Mouse (Mus musculus): ENCODE data around the gene Ralgps1. TPM values are rescaled to one million over a fixed set of nuclear protein-coding genes. Genes with fewer than 3 reads are reported as not detected.

Gene Ralgps1
- polyA plus RNA-seq, 1 experiment from 2014 or later: 8.0 TPM

GRCm38 (mm10) chr2:33283674-33284073 is 87.6 kb downstream of the Ralgps1 start:
- Histone ChIP-seq H3K4me1 (ENCODE audit: control insufficient read depth, insufficient read depth, low read length) (0 out of 2 replicates have a peak, but pooled peaks cover 5% of the 10 kb centered on the region), H3K4me2 (ENCODE audit: low read depth, low read length) (no peak overlapping the region), H3K27me3 (ENCODE audit: control insufficient read depth, insufficient read depth, low read length) (no peaks in the 10 kb centered on the region), H3K36me3 (ENCODE audit: control insufficient read depth, insufficient read depth, low read length) (no peaks in the 10 kb centered on the region), H3K9me3 (replicated peaks; ENCODE audit: control insufficient read depth, low read length) (no peaks in the 10 kb centered on the region), H3K4me3 (replicated peaks; ENCODE audit: low read length) (no peak overlapping the region), H3K9ac (ENCODE audit: low read length) (0 out of 2 replicates have a peak overlapping the region, but pooled peaks have one; percentile 2), H3K27ac (ENCODE audit: low read length) (no peak overlapping the region)
- 78% methylated on average over 2 of the region's 2 CpGs for WGBS
- no peak for ATAC-seq (ENCODE audit: insufficient read depth, low FRiP score)

- peak; percentile 69 for ATAC-seq (ENCODE audit: insufficient read depth, low FRiP score)
- 56% methylated on average over 4 of the region's 4 CpGs for WGBS
- Histone ChIP-seq H3K4me2 (ENCODE audit: low read depth, low read length) (no peak overlapping the region), H3K27ac (ENCODE audit: low read length) (peak overlapping the region; percentile 11; the same call in 1 of the 2 replicates), H3K36me3 (ENCODE audit: control insufficient read depth, insufficient read depth, low read length) (no peaks in the 10 kb centered on the region), H3K9ac (ENCODE audit: low read length) (no peak overlapping the region), H3K4me1 (ENCODE audit: control insufficient read depth, insufficient read depth, low read length) (0 out of 2 replicates have a peak, but pooled peaks cover 5% of the 10 kb centered on the region), H3K27me3 (ENCODE audit: control insufficient read depth, insufficient read depth, low read length) (no peaks in the 10 kb centered on the region), H3K4me3 (replicated peaks; ENCODE audit: low read length) (no peak overlapping the region), H3K9me3 (replicated peaks; ENCODE audit: control insufficient read depth, low read length) (no peaks in the 10 kb centered on the region)
These were observed 88.4 kb downstream of the Ralgps1 start for GRCm38 (mm10) chr2:33282877-33283276.

- no peak for ATAC-seq (ENCODE audit: insufficient read depth, low FRiP score)
- no peak overlapping the region for H3K9ac ChIP-seq (ENCODE audit: low read length)
- H3K36me3 ChIP-seq (ENCODE audit: control insufficient read depth, insufficient read depth, low read length): no peaks in the 10 kb centered on the region
- no peak overlapping the region for H3K27ac ChIP-seq (ENCODE audit: low read length)
- H3K9me3 ChIP-seq (replicated peaks; ENCODE audit: control insufficient read depth, low read length): no peaks in the 10 kb centered on the region
- no peak overlapping the region for H3K4me2 ChIP-seq (ENCODE audit: low read depth, low read length)
- H3K4me3 ChIP-seq (replicated peaks; ENCODE audit: low read length): no peak overlapping the region
- H3K4me1 ChIP-seq (ENCODE audit: control insufficient read depth, insufficient read depth, low read length): 0 out of 2 replicates have a peak, but pooled peaks cover 5% of the 10 kb centered on the region
- WGBS: 88% methylated on average over 5 of the region's 5 CpGs
- no peaks in the 10 kb centered on the region for H3K27me3 ChIP-seq (ENCODE audit: control insufficient read depth, insufficient read depth, low read length)
These were observed 89.5 kb downstream of the Ralgps1 start for GRCm38 (mm10) chr2:33281807-33282206.

GRCm38 (mm10) chr2:33280525-33280924 is 90.8 kb downstream of the Ralgps1 start:
- Histone ChIP-seq H3K4me1 (ENCODE audit: control insufficient read depth, insufficient read depth, low read length) (0 out of 2 replicates have a peak, but pooled peaks cover 5% of the 10 kb centered on the region), H3K9ac (ENCODE audit: low read length) (no peak overlapping the region), H3K9me3 (replicated peaks; ENCODE audit: control insufficient read depth, low read length) (no peaks in the 10 kb centered on the region), H3K27me3 (ENCODE audit: control insufficient read depth, insufficient read depth, low read length) (no peaks in the 10 kb centered on the region), H3K4me2 (ENCODE audit: low read depth, low read length) (no peak overlapping the region), H3K36me3 (ENCODE audit: control insufficient read depth, insufficient read depth, low read length) (no peaks in the 10 kb centered on the region), H3K4me3 (replicated peaks; ENCODE audit: low read length) (no peak overlapping the region), H3K27ac (ENCODE audit: low read length) (no peak overlapping the region)
- ATAC-seq (ENCODE audit: insufficient read depth, low FRiP score): no peak
- 60% methylated on average over 2 of the region's 2 CpGs for WGBS

- H3K27me3 ChIP-seq (ENCODE audit: control insufficient read depth, insufficient read depth, low read length): no peaks in the 10 kb centered on the region
- no peaks in the 10 kb centered on the region for H3K9me3 ChIP-seq (replicated peaks; ENCODE audit: control insufficient read depth, low read length)
- no peak for ATAC-seq (ENCODE audit: insufficient read depth, low FRiP score)
- H3K36me3 ChIP-seq (ENCODE audit: control insufficient read depth, insufficient read depth, low read length): no peaks in the 10 kb centered on the region
- WGBS: 82% methylated on average over 10 of the region's 10 CpGs
- H3K4me1 ChIP-seq (ENCODE audit: control insufficient read depth, insufficient read depth, low read length): 0 out of 2 replicates have a peak, but pooled peaks cover 5% of the 10 kb centered on the region
- no peak overlapping the region for H3K4me2 ChIP-seq (ENCODE audit: low read depth, low read length)
- H3K4me3 ChIP-seq (replicated peaks; ENCODE audit: low read length): no peak overlapping the region
- H3K9ac ChIP-seq (ENCODE audit: low read length): no peak overlapping the region
- H3K27ac ChIP-seq (ENCODE audit: low read length): no peak overlapping the region
These were observed 91.5 kb downstream of the Ralgps1 start for GRCm38 (mm10) chr2:33279758-33280157.

- H3K27ac ChIP-seq (ENCODE audit: low read length): no peak overlapping the region
- WGBS: 88% methylated on average over 12 of the region's 12 CpGs
- no peak overlapping the region for H3K4me2 ChIP-seq (ENCODE audit: low read depth, low read length)
- no peak overlapping the region for H3K9ac ChIP-seq (ENCODE audit: low read length)
- H3K27me3 ChIP-seq (ENCODE audit: control insufficient read depth, insufficient read depth, low read length): no peaks in the 10 kb centered on the region
- no peaks in the 10 kb centered on the region for H3K36me3 ChIP-seq (ENCODE audit: control insufficient read depth, insufficient read depth, low read length)
- H3K4me3 ChIP-seq (replicated peaks; ENCODE audit: low read length): no peak overlapping the region
- no peaks in the 10 kb centered on the region for H3K9me3 ChIP-seq (replicated peaks; ENCODE audit: control insufficient read depth, low read length)
- H3K4me1 ChIP-seq (ENCODE audit: control insufficient read depth, insufficient read depth, low read length): no peaks in the 10 kb centered on the region
- ATAC-seq (ENCODE audit: insufficient read depth, low FRiP score): no peak
These were observed 96.4 kb downstream of the Ralgps1 start for GRCm38 (mm10) chr2:33274719-33275490.

- Histone ChIP-seq H3K4me2 (ENCODE audit: low read depth, low read length) (no peak overlapping the region), H3K4me1 (ENCODE audit: control insufficient read depth, insufficient read depth, low read length) (no peaks in the 10 kb centered on the region; the same call in 1 of the 2 replicates), H3K27me3 (ENCODE audit: control insufficient read depth, insufficient read depth, low read length) (no peaks in the 10 kb centered on the region), H3K4me3 (replicated peaks; ENCODE audit: low read length) (no peak overlapping the region), H3K36me3 (ENCODE audit: control insufficient read depth, insufficient read depth, low read length) (no peaks in the 10 kb centered on the region), H3K9ac (ENCODE audit: low read length) (no peak overlapping the region), H3K27ac (ENCODE audit: low read length) (peak overlapping the region; percentile 43), H3K9me3 (replicated peaks; ENCODE audit: control insufficient read depth, low read length) (no peaks in the 10 kb centered on the region)
- whole genome bisulfite sequencing: 63% methylated on average over 4 of the region's 4 CpGs
- ATAC-seq (ENCODE audit: insufficient read depth, low FRiP score): no peak
These were observed 98.4 kb downstream of the Ralgps1 start for GRCm38 (mm10) chr2:33272665-33273439.

- Histone ChIP-seq H3K9me3 (replicated peaks; ENCODE audit: control insufficient read depth, low read length) (no peaks in the 10 kb centered on the region), H3K27me3 (ENCODE audit: control insufficient read depth, insufficient read depth, low read length) (no peaks in the 10 kb centered on the region), H3K4me2 (ENCODE audit: low read depth, low read length) (no peak overlapping the region), H3K27ac (ENCODE audit: low read length) (no peak overlapping the region), H3K4me1 (ENCODE audit: control insufficient read depth, insufficient read depth, low read length) (no peaks in the 10 kb centered on the region; the same call in 1 of the 2 replicates), H3K4me3 (replicated peaks; ENCODE audit: low read length) (no peak overlapping the region), H3K36me3 (ENCODE audit: control insufficient read depth, insufficient read depth, low read length) (no peaks in the 10 kb centered on the region), H3K9ac (ENCODE audit: low read length) (no peak overlapping the region)
- 83% methylated on average over 1 of the region's 1 CpGs for WGBS
- ATAC-seq (ENCODE audit: insufficient read depth, low FRiP score): no peak
These were observed 99.8 kb downstream of the Ralgps1 start for GRCm38 (mm10) chr2:33271511-33271910.

- ATAC-seq (ENCODE audit: insufficient read depth, low FRiP score): no peak
- no peaks in the 10 kb centered on the region for H3K36me3 ChIP-seq (ENCODE audit: control insufficient read depth, insufficient read depth, low read length)
- H3K9me3 ChIP-seq (replicated peaks; ENCODE audit: control insufficient read depth, low read length): no peaks in the 10 kb centered on the region
- no peak overlapping the region for H3K9ac ChIP-seq (ENCODE audit: low read length)
- 77% methylated on average over 2 of the region's 2 CpGs for WGBS
- H3K4me3 ChIP-seq (replicated peaks; ENCODE audit: low read length): no peak overlapping the region
- H3K27ac ChIP-seq (ENCODE audit: low read length): no peak overlapping the region
- H3K4me2 ChIP-seq (ENCODE audit: low read depth, low read length): no peak overlapping the region
- no peaks in the 10 kb centered on the region for H3K27me3 ChIP-seq (ENCODE audit: control insufficient read depth, insufficient read depth, low read length)
- peaks cover under 1% of the 10 kb centered on the region; the same call in 1 of the 2 replicates for H3K4me1 ChIP-seq (ENCODE audit: control insufficient read depth, insufficient read depth, low read length)
These were observed 100.7 kb downstream of the Ralgps1 start for GRCm38 (mm10) chr2:33270569-33270968.
